Mouse (Mus musculus) erythroid progenitor cell, adult 5-6 weeks (primary cell): ENCODE results near the gene Cog5. TPM values are rescaled to one million over a fixed set of nuclear protein-coding genes. Genes with fewer than 3 reads are reported as not detected.

Experiments
- ATAC-seq: replicated peaks from 2 replicates; pipeline ENCODE4 v1.8.0; 2016; ENCODE audit warnings: moderate number of reproducible peaks, mild to moderate bottlenecking, moderate TSS enrichment, inconsistent platforms; ENCODE audit not compliant: poor library complexity, low FRiP score, severe bottlenecking
- total RNA-seq, 2 experiments: library from RNA; stranded (forward) in 1 of 2; stranded (reverse) in 1 of 2; fragments of 150-400 nt in 1 of 2; fragments of 186-747, 209-891 nt in 1 of 2; gene quantifications; 2 replicates each; pipeline versions ENCODE4 v1.2.3 to v1.2.4; 2015 to 2017; ENCODE audit warnings: low replicate concordance in 2 of 2

Gene Cog5
- total RNA-seq, 2 experiments from 2014 or later = 7.0 to 16.8 TPM

DNA sequence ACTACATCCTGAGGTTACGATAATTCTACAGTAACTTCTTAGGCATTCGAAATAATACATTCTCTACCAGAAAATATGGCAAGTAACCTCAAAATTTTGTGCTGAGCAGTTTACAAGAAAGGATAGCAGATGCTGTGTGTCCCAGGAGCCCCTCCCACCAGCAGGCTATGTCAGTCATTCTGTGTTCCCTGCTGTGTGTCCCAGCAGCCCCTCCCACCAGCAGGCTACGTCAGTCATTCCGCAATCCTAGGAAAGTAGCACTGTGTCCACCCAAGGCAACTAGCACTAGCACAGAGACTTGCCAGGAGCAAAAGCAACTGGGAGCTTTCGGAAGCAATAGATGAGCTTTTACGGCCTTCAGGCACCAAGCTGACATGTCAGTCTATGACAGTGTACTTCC, 309.4 kb downstream of the Cog5 start:
- ATAC-seq = no peak

DNA sequence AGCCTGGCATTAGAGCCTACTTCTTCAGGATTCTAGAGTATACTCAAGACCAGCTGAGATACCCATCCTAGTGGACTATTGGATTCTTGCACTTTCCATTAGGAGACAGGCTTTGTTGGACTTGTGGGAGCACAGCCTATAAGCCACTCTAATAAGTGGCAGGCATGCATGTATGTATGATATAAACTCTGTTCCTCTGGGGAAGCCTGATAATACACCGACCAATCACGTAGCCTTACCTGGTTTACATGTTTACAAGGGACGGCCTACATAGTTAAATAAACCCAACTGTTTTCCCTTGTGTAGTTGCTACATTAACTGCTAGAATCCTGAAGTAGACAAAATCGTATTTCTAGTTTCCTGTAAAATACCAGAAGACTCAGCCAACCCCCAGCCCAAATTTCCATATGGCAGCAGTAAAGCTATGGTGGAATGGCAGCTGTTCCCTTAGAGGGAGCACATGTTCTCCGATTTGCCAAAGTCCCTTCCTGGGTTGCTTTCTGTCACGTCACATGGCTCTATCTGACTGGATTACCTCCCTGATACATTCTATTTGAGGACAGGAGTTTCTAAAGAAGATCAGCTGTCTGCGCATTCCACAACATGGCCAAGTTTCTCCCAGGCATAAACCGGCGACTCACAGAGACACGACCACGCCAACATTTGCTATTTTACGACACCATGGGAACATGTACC, 311.0 kb downstream of the Cog5 start:
- peak; percentile 86 for ATAC-seq

DNA sequence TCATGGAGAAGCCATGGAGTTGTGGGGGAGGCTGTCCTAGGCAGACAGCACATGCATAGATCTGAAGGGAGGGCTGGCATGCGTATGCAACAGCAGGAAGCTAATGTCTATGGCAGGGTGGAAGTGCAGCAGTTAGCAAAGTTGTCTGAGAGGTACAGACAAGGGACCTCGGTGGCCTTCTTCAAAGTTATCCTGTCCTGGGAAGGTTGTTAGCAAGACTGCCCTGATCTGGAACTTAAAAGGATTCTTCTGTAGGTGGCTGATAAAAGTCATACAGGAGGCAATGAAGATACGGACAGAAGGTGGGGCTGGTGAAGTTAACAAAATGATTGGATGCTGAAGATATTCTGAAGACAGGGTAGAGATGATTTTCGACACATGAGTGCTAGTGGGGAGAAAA, 311.7 kb downstream of the Cog5 start:
- ATAC-seq = peak; percentile 78

DNA sequence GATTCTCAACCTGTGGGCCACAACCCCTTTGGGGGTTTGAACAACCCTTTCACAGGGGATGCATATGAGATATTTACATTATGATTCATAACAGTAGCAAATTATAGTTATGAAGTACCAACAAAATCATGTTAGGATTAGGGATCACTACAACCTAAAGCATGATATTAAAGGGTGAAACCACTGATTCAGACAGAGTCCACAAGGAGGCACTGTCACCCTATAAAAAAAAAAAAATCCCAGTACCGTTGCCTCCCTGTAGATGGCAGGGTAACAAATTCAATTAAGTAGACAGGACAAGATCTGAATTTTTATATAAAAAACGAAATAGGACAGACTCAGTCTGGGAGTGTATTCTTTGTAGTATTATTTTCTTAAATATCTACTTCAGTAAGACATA, 312.9 kb downstream of the Cog5 start:
- peak; percentile 70 for ATAC-seq

DNA sequence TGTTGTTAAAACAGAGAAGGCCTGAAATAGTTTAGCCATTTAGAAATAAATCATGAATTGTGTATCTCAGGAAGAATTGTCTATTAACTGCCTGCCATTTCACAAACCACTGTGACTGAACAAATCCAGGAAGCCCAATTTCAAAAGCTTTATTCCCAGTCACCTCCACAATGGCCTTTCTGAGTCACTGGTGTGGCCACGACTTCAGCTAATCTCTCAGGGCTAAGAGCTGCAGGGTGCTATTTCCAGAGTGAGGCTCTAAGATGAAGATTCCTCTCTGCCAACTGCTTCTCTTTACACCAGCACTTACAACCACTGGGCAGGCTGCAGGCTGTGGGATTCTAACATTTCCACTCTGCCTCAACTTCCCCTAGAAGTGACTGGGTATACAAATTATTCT, 314.4 kb downstream of the Cog5 start:
- ATAC-seq = no peak

DNA sequence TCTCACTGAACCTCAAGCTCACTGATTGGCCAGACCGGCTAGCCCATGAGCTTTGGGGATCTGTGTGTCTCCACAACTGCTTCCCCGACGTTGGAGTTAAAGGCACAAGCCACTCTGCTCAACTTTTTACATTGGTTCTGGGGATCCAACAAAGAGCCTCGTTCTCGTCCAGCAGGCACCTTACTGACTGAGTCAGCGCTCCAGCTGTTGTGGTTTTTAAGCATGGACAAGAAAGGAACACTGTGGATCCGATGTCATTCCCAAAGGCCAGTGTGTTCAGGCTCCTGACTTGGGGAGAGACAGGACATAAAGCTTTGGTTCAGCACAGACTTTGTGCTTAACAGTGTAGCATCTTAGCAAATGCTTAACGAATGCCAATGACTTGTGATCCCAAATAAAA, 316.9 kb downstream of the Cog5 start:
- no peak for ATAC-seq

DNA sequence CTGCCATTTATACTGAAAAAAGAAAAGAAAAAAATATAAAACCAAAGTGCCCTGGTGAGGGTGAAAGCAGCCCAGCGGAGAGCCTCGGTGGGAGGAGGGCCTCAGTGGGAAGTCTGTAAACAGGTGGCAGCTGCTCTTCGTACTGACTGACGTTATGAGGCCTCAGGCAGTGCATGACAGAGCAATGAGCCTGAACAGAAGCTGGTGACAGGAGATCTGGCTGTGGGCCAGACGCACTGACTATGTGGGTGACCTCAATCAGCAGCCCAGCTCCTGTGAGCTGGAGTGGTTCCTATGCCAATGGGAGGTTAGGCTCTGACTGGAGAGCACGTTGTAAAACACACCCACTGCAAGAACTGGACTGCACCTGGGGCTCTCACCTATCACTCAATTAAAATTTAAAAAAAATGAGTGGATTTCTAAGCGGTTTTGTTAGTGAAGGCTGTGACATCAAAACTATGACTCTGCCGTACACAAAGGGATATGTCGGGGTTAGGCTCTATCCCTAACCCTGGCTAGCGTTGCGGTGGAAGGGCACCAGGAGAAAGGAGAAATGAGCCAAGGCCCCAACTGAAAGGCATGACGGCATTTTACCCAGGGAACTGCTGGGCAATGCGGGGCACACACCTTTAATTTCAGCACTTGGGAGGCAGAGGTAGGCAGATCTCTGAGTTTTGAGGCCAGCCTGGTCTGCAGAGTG, 319.0 kb downstream of the Cog5 start:
- peak; percentile 96 for ATAC-seq

DNA sequence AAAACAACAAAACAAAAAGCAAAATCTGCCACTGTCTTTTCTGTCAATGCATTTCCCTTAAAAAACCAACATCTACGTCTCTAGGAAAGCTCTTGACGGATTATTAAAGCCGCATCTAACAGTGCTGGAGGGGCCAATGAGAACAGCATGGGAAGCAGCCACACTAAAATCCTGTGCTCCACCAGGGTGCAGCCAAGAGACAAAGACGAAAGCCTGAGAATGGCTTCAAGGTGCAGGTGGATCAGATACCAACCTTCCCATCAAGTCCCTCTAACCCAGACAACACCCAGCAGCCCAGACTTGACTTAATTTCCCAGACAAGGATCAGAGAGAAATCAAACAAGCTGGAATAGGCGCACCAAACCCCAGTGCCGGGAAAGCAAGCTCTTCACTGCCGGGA, 321.9 kb downstream of the Cog5 start:
- ATAC-seq = no peak

DNA sequence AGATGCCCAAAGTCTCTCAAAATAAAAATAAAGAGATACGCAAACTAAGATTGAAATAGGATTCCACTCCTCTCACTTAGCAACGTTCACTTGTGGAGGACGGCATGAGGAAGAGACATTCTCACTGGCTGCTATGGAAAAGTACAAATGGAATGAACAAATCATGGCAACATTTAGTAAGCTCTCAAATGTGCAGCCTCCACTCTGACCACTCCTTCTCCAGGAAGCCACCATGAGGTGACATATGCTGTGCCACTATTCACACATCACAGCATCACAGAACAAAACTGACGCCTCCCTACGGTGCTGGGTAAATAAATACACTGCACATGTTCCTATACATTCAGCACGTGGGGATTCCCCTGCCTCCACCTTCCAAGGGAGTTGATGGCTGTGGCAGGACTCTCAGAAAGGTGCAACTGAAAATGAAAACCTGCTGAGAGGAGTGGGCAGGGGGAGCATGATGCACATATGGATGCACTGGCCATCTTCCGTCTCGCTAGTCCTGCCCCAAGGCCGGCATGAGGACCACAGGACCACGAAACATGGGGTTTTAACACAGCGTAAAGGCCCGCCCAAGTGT, 323.0 kb downstream of the Cog5 start:
- no peak for ATAC-seq

DNA sequence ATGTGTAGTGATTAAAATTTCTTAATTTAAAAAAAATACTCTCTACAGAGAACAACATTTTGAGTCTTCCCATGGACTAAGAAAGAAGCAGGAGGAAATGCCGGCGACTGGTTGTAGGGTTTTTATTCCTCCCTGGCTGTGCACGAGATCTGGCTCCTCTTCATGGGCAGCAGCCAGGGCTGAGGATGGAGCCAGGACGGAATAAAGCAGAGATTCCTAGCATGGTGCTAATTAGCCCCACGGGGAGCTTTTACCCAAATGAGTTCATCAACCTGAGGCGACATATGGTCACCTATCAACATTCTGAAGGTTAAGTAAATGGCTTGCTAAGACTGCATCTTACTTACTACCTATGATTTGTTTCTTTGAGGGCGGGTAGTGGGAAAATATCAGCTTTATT, 328.6 kb downstream of the Cog5 start:
- ATAC-seq = no peak

DNA sequence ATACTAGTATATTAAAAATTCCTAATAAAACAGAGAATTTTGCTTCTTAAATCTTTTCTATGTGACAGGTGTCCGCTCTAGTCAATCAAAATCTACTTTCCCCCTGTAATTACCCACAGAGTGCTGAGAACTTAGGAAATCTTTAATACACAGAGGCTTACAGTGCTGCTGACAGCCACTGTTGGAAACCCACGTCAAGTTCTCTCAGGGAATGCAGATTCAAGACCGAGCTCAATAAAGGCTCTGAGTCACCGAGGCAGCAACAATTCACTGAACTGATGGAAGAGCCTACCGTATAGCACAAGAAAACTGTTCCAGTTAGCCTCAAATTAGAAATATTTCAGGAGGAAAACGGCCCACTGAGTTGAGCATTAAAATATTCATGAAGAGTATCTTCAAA, 329.1 kb downstream of the Cog5 start:
- no peak for ATAC-seq

DNA sequence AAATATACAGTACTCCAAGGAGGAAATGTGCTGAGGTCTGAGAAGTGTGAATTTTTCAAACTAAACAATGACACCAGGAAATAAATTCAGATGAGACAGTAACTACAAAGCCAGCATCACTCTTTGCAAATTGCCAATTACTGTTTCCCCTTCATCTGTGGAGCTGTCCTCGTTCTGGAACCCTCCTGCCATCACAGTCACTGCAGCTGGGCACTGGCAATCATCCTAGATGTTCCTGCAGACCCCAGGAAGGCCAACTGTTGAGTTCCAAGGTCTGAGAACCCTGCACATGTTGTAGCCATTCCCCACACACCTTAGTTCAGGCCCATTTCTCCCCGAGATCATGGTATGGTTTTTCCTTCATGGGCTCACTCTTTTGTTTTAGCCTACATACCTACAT, 329.5 kb downstream of the Cog5 start:
- no peak for ATAC-seq

DNA sequence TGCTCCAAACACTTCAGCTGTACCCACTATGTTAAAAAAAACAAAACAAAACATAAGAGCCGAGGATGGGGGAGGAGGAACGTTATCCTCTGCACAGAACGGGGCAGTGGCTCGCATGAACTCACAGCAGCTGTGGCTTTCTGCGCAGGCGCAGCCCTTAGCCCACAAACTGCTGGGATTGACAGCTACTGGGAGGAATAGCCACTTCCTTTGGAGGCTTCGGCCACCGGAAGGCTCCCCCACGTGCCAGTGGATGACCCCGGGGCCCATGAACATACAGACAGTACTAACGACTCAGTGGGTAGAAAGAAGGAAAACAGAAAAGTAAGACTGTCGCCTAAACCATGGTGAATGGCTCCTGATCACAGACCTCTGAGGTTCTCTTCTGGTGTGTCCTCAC, 330.0 kb downstream of the Cog5 start:
- ATAC-seq = no peak

DNA sequence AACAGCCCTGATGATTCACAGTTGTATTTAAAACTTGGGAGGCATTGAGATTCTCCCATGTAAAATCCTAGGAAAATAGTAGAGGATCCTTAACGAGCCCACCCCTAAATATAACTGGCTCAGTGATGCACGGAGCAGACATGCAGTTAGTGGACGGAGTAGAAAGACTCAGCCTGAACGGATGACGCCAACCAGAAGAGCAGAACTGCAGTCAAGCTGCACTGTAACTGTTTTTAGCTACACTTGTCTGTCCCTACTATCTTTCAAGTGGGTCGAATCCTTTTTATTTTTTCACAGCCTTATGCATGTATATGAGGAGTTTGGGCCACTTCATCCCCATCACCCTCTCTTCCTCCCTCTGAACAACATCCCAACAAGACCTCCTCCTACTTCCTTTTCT, 331.1 kb downstream of the Cog5 start:
- ATAC-seq = no peak

DNA sequence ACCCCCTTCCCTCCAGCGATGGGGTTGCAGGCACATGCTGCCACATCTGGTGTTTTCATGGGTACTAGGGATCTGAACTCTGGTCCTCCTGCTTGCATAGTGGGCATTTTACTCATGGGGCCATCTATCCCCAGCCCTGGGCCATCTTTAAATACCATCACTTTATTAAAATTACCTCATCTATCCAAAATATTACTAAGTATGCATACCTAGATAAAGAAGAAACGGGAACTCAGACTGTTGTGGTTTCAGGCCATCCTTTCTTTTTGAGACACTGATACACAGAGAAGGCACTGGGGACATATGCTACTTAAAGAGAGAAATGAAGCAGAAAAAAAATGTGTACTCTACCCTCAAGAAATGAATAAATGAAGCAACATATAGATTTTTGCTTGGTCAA, 331.8 kb downstream of the Cog5 start:
- no peak for ATAC-seq

Other genes with a start within 250 kb of the Cog5 start
- 9.6 and 22.3 TPM in 2 replicates for gene Cbll1, start 155.3 kb upstream of the Cog5 start, total RNA-seq (2015; ENCODE audit: low replicate concordance)
- gene Cbll1, start 155.3 kb upstream of the Cog5 start, total RNA-seq (2017; ENCODE audit: low replicate concordance) = 2.0 and 4.6 TPM in 2 replicates
- gene Slc26a4, start 94.9 kb upstream of the Cog5 start, total RNA-seq (2015; ENCODE audit: low replicate concordance) = not detected in 2 replicates
- not detected in 2 replicates for gene Slc26a4, start 94.9 kb upstream of the Cog5 start, total RNA-seq (2017; ENCODE audit: low replicate concordance)
- 9.4 and 22.2 TPM in 2 replicates for gene Bcap29, start 20.2 kb upstream of the Cog5 start, total RNA-seq (2015; ENCODE audit: low replicate concordance)
- gene Bcap29, start 20.2 kb upstream of the Cog5 start, total RNA-seq (2017; ENCODE audit: low replicate concordance) = 6.6 and 10.3 TPM in 2 replicates
- gene Dus4l, start within 50 bp of the Cog5 start, total RNA-seq (2015; ENCODE audit: low replicate concordance) = 0.84 and 1.4 TPM in 2 replicates
- 0.98 and 1.4 TPM in 2 replicates for gene Dus4l, start within 50 bp of the Cog5 start, total RNA-seq (2017; ENCODE audit: low replicate concordance)
- gene Gpr22, start 59.1 kb downstream of the Cog5 start, total RNA-seq (2015; ENCODE audit: low replicate concordance) = not detected in 2 replicates
- 0.13 TPM in 1 of 2 replicates, not detected in the other for gene Gpr22, start 59.1 kb downstream of the Cog5 start, total RNA-seq (2017; ENCODE audit: low replicate concordance)